Mouse (Mus musculus) kidney, adult 11 months (tissue): ENCODE results near the gene Prdx1.

Source experiments
- DNase-seq: peaks from one replicate; pipeline ENCODE4 v3.0.0; 2022

Prdx1 gene

DNA sequence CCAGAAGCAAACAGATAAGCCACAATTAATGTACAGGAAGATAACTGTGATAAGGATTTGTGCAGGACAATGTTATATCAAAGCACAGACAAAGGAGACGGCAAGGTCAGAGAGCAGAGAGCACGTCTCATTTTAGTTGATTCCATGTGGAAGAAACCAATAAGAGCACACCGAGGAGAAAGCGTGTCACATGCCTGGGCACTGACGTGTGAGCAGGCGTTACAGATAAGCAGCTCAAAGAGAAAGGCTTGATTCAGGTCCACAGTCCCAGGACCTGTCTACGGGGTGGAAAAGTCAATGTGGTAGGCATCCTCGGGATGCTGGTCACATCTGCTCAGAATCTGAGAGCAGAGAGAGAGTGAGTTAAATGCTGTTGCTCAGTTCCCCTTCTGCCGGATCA lies 45.7 kb downstream of the Prdx1 start:
- no peak for DNase-seq

DNA sequence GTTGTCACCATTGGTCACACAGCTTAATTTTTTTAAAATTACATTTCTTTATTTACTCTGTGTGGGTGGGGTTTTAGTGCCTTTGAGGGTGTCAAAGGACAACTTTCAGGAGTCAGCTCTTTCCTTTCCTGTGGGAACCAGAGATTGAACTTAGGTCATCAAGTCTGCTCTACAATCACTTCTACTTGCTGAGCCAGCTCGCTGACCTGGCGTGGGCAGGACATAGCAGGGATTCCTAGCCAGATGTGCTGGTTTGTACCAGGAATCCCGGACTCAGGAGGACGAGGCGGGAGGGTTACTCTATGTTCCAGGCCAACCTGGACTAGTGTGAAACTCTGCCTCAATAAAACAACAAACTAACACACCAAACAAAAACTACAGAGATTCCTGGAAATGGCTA lies 47.0 kb downstream of the Prdx1 start:
- DNase-seq, result peak; percentile 40

DNA sequence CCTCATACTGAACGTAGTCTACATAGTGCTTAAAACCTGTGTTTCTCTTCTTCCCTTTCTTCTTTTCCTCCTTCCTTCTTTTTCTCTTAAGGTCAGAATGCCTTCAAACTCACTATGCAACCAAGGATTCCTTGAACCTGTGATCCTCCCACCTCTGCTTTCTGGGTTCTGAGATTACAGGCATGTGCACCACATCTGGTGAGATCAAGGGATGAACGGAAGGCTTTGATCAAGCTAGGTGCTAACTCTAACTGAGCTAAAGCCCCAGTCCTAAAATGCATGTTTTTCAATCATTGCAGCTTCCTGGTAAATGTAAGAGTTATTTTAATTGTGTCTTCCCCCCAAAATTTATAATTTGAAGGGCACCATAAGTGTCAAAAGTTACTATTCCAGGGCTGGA lies 49.7 kb downstream of the Prdx1 start:
- no peak for DNase-seq

DNA sequence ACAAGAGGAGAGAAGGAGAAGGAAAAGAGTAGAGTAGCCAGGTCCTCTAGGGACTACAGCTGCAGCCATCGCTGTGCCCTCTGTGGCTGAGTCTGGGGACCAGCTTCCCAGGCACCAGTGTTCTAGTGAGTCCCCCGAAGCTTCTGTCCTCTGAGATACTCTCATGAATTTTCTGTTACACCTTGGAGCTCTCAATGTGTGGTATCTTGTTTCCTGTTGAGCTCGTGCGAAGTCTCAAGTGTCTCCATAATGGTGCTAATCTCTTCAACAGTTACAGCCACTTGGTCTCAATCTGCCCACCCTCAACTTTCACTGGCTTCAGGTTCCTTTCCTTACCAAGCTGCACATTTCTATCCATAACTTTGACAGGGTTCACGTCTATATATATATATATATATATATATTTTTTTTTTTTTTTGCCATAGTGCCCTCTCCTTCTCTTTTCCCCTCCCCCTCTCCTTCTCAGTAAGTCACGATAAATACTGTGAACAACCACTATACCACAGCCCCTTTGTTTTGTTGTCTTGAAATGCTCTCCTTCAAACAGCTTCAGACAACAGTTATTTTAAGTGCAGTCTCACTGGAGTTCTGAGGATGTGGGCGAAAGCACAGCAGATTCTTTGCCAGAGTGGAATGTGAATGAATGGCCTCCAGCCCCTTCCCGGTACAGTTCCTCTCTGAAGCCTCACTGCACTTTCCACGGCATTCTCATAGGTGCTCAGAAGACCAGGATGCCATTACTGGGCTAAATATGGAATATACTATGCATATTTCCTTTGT lies 53.8 kb downstream of the Prdx1 start:
- no peak for DNase-seq

DNA sequence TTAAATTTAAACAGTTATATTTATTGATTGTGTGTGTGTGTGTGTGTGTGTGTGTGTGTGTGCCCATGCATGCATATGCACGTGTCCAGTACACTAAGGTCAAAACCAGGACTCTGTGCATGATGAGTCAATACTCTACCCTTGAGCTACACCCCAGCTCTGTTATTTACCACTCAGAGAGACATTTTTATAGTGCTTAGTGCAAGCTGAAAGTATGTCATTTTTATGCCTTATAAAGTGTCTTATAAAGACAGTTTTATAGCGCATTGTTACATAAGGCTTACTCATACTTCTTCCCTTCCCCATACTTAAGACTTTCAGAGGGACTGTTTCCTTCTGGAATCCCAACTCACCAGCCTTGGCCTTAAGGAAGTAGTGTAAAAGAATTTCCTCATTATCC lies 64.4 kb downstream of the Prdx1 start:
- DNase-seq, result no peak
